Mouse (Mus musculus): ENCODE data around the gene Chmp3. TPM values are rescaled to one million over a fixed set of nuclear protein-coding genes. Genes with fewer than 3 reads are reported as not detected.

Gene Chmp3
- total RNA-seq, 4 experiments from 2014 or later = 105 to 122 (median 109) TPM

DNA sequence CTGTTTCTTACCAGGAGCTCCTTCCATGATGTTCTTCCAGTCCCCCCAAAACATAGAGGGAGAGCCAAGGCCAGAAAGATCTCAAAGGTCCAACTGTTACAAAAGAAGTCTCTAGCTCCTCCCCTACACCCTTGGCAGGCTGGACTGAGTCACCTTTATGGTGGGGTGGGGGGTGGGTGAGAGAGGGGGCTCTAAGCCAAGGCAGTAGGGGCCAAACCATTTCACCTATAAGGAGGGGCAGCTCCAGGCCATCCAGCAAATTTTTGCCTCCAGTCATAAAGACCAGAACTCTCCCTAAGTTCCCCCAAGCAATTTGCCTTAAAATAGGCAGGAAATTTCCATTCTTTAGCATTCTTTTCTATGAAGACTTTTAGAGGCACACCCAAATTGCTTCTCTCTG lies 65.4 kb downstream of the Chmp3 start:
- no peak for DNase-seq (ENCODE audit: low spot score in 2 of 2)

DNA sequence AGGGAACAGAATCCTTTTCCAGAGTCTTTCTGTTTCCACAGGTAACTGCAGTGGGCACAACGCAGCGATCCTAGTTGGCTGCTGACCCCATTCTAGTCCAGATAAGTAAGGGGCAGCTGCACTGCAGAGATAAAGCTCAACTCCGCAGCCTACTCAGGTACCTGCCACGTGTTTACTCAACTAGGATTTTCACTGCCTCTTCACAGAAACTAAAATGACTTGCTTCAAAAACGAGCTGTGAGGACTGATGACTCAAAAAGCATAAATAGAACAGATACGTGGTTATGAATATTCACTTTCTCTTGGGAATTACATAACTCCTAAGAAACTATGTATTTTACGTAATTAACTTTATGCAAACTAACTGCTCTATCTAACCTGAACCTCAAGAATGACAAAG lies 66.4 kb downstream of the Chmp3 start:
- peak; percentile 12 to 50 for DNase-seq (ENCODE audit: low spot score in 2 of 2)

DNA sequence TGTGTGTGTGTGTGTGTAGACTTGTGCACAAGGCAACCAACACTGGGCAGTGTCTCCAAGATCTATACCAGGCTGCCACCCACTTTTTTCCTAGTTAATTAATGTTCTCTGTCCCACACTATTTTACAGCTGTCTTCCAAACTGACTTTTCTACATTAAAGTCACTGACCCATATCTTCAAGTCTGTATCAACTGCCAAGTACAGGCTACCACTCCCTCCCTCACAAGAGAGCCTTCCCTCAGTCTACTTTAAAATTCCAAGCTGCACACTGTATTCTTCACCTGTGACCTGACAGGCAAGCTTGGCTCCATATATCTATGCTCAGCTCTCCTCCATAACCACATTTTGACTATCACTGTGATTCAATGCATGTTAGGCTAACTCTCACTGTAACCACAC lies 69.6 kb downstream of the Chmp3 start:
- DNase-seq (ENCODE audit: low spot score in 2 of 2) = no peak

DNA sequence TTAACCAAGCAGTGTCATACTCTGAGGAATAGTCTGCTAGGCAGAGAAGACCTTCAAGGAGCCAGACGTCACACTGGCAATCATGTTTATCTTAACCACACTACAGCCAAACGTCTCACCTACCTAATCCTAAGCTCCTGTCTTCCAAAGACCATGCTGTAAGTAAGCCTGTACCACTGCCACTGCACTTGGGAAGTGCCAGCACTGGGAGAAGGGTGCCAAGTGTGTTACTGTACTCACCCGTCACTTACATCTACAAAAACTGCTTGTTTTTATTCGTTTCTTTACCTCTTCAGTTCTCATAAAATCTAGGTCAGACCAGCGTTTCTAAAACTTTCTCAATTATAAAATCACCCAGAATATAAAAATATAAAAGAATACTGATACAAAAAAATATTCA lies 73.4 kb downstream of the Chmp3 start:
- no peak for DNase-seq (ENCODE audit: low spot score in 2 of 2)

DNA sequence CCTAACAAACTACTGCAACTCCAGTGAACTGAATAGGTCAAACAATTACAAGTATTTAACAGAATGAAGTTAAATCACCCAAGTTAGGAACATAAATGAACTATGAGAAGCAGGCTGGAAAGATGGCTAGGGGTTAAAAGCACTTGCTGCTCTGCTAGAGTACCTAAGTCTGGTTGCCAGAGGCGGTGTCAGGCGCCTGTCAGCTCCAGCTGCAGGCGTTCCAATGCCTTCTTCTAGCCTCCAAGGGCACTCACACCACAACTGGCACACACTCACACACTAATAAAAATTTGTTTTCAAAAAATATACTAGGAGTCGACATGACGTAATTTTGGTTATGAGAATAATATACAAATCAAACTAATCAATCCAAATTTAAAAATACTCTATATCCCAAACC lies 78.0 kb downstream of the Chmp3 start:
- DNase-seq (ENCODE audit: low spot score in 2 of 2) = no peak

DNA sequence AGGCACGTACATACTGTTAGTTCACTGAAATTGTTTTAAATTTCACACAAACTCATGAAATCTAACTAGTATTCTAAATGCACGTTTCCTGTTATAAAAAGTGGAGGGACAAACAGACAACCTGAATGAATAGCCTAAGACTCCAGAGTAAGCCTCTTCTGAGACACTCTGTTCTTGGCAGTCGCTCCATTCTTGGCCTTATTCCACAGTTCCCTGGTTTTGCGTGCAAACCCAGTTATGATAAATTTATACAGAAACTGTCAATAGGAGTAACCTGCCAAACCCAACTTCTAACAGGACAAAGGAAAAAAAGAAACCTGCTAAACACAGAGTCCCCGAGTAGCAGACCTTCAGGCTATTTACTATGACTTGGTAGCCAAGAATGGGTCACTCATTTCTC lies 78.4 kb downstream of the Chmp3 start:
- no peak for DNase-seq (ENCODE audit: low spot score in 2 of 2)

DNA sequence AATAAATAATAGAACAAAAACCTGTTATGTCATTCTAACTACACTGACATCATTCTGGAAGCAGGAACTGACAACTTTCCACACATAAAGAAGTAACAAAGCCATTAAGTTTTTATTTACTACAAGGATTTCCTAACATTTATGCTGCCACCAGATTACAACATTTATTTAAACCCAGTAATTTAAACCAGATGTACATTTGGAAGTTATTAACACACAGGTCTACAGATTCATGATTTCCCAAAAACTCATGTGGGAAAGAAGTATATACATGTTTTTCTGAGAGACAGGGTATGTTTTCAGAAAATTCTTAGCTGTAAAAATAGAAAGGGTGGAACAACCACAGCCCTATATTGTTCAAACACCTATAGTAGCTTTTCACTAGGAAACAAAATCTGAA lies 81.1 kb downstream of the Chmp3 start:
- DNase-seq (ENCODE audit: low spot score in 2 of 2) = no peak

DNA sequence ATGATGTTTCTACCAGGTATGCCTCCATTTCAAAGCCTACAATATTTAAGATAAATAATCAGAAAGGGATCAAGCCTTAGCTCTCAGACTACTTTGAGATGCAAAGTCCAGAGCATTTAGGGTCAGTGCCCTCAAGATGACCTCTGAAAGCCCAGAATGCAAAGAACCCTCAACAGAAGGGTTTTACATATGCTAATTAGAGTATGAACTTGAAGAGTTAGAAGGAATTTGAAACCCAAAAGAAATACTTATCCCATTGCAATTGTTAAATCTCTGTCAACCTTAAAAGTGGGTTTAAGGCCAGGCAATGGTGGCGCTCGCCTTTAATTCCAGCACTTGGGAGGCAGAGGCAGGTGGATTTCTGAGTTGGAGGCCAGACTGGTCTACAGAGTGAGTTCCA lies 82.4 kb downstream of the Chmp3 start:
- no peak for DNase-seq (ENCODE audit: low spot score in 2 of 2)

DNA sequence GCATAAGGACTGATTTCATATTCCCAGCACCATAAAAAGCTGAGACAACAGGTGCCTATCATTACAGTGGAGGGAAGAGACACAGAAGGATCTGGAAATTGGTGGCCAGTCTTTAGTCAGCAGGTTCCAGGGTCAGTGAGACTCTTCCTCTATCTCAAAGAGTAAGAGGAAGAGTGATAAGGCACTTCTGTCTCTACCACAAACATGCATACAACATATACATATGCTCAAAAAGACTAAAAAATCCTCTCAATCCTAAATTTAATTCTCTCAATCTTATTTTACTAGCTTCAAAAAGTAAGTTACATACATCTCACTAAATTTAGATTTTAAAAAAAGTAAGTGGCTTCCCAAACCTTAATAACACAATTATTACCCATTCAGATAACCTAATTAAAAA lies 83.7 kb downstream of the Chmp3 start:
- DNase-seq (ENCODE audit: low spot score in 2 of 2) = no peak

DNA sequence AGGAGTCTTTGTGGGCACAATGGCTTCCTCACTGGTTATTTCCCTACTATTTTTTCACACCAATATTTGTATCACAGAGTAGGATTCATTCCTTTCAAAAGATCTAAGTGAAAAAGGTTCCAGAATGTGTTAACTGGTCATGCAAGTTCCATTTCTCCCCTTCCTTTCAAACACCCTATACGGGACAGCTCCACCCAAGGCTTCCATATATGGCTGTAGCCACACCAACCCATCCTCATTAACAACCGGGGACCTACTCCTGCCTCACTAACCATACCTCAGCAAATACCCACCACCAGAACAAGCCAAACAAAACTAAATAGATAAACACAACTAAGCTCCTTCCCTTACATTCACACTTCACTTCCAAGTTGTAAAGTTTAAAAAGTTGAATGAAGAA lies 87.6 kb downstream of the Chmp3 start:
- DNase-seq (ENCODE audit: low spot score in 2 of 2) = no peak

DNA sequence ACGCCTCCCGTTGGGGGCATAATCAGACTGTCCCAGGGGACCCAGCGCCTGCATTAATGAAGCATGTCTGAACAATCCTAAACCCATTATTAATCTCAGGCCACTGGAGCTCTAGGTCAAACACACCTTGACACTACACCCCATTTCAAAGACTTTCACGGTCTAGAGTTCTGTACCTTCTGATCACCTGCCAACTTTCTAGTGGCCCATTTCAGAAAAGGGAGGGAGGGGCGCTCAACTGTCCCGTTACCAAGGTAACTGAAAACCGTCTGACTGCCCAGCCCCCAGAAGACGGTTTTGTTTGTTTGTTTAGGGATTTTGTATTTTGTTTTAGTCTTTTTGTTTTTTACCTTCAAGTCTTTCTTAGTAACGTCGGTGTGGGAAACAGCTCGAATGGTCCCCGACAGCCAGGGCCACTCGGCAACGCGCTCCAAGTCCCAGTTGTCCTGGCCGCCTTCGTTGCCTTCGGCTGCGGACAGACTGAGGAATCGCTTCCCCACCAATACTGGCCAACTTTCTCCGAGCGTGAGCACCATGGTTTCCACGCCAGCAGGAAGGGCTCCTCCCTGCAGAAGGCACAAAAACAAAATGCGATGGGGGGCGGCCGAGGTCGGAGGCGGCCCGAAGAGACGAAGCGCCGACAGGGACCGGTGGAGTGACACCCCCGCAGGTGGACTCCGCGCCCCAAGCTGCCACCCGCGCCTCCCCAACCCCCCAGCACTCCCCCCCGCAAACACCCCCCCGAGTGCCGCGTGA lies 88.3 kb downstream of the Chmp3 start:
- DNase-seq (ENCODE audit: low spot score in 2 of 2) = peak; percentile 30 to 42

Other genes starting within 250 kb of the Chmp3 start
- 1 to 10 TPM in 1 of 4 experiments, under 1 TPM in 3; 0.27 to 1.7 (median 0.75) TPM for gene Smyd1, start 221.6 kb upstream of the Chmp3 start, total RNA-seq (2022)
- gene Cd8b1, start 221.0 kb upstream of the Chmp3 start, total RNA-seq (2022) = not detected
- under 1 TPM in 3 of 4 experiments, not detected in 1; 0.11 to 0.15 (median 0.13) TPM for gene Cd8a, start 170.4 kb upstream of the Chmp3 start, total RNA-seq (2022)
- gene Rmnd5a, start 103.2 kb upstream of the Chmp3 start, total RNA-seq (2022) = 100 to 1,000 TPM in 2 of 4 experiments, 10 to 100 TPM in 2; 89.3 to 105 (median 98.4) TPM
- gene Rnf103, start 49.9 kb upstream of the Chmp3 start, total RNA-seq (2022) = 10 to 100 TPM; 52.4 to 53.7 (median 53.5) TPM
- gene Kdm3a, start 89.2 kb downstream of the Chmp3 start, total RNA-seq (2022) = 10 to 100 TPM; 49.7 to 56.4 (median 53.3) TPM
- gene Reep1, start 163.8 kb downstream of the Chmp3 start, total RNA-seq (2022) = 10 to 100 TPM; 77.8 to 89.9 (median 85.9) TPM